Mouse (Mus musculus): ENCODE measurements around the gene Prune1.

GRCm38 (mm10) chr3:95295321-95296102 is 13.6 kb upstream of the Prune1 start:
- TF ChIP-seq USF1 (IDR thresholded peaks at IDR 0.05; ENCODE audit: low read depth, low read length) = no peak
- no peak for TF ChIP-seq E2F4 (IDR thresholded peaks at IDR 0.05; ENCODE audit: borderline replicate concordance, low read depth, low read length)
- TF ChIP-seq CTCF (IDR thresholded peaks at IDR 0.05 in 2 of 3, conservative IDR thresholded peaks at IDR 0.05 in 1 of 3; ENCODE audit: control insufficient read depth in 1 of 3, insufficient read depth in 1 of 3, low read depth in 2 of 3, low read length in 3 of 3, poor library complexity in 1 of 3, severe bottlenecking in 1 of 3) = no peak
- no peak for TF ChIP-seq EP300 (IDR thresholded peaks at IDR 0.05; ENCODE audit: low read depth in 1 of 2, low read length in 2 of 2)
- no peak for TF ChIP-seq MAX (IDR thresholded peaks at IDR 0.05; ENCODE audit: low read length)
- TF ChIP-seq POLR2A (IDR thresholded peaks at IDR 0.05; ENCODE audit: control insufficient read depth in 1 of 2, insufficient read depth in 1 of 2, low read depth in 1 of 2, low read length in 2 of 2, poor library complexity in 1 of 2) = no peak; a peak in 1 of 4 replicates
- no peak for TF ChIP-seq NRF1 (IDR thresholded peaks at IDR 0.05; ENCODE audit: insufficient read depth, low read depth, low read length, poor library complexity, severe bottlenecking)
- TF ChIP-seq ZNF384 (IDR thresholded peaks at IDR 0.05; ENCODE audit: low read depth, low read length) = no peak
- TF ChIP-seq TAL1 (IDR thresholded peaks at IDR 0.05; ENCODE audit: low read length) = no peak
- no peak for TF ChIP-seq ELF1 (IDR thresholded peaks at IDR 0.05; ENCODE audit: low read depth, low read length)
- TF ChIP-seq POLR2AphosphoS2 (IDR thresholded peaks at IDR 0.05; ENCODE audit: low read length) = no peak
- no peak for TF ChIP-seq TCF12 (IDR thresholded peaks at IDR 0.05; ENCODE audit: low read depth, low read length)
